Mouse (Mus musculus): Measurements from ENCODE around the gene Gjc3. TPM values are rescaled to one million over a fixed set of nuclear protein-coding genes. Genes with fewer than 3 reads are reported as not detected.

The Gjc3 gene
- polyA plus RNA-seq, 1 experiment, result 0.02 TPM

- DNase-seq (ENCODE audit: low read depth in 1 of 2, low spot score in 2 of 2), result no peak
- H3K27ac ChIP-seq (ENCODE audit: insufficient read depth, low read length), result no peak overlapping the region
- H3K4me3 ChIP-seq (ENCODE audit: extremely low read depth, insufficient read depth, insufficient read length), result no peak overlapping the region
- no peaks in the 10 kb centered on the region for H3K4me1 ChIP-seq (ENCODE audit: control insufficient read depth, insufficient read depth, insufficient read length)
- no peaks in the 10 kb centered on the region for H3K27me3 ChIP-seq (ENCODE audit: control insufficient read depth, insufficient read depth, low read length)
- TF ChIP-seq CTCF (IDR thresholded peaks at IDR 0.05; ENCODE audit: extremely low read depth, insufficient read depth, insufficient read length, insufficient replicate concordance) (no peak), POLR2A (IDR thresholded peaks at IDR 0.05; ENCODE audit: low read depth, low read length) (no peak)
- H3K36me3 ChIP-seq (ENCODE audit: control insufficient read depth, insufficient read depth, low read length), result no peaks in the 10 kb centered on the region
Observed at GRCm38 (mm10) chr5:137922171-137922570, 40.7 kb downstream of the Gjc3 start.

GRCm38 (mm10) chr5:137921532-137921931 is 41.4 kb downstream of the Gjc3 start, which contains the start of gene Cyp3a13:
Cyp3a13 (minus strand) TSS chr5:137921619.
- WGBS, result 57% methylated on average over 2 of the region's 2 CpGs
- DNase-seq (ENCODE audit: low read depth in 1 of 2, low spot score in 2 of 2), result no peak
- H3K27ac ChIP-seq (ENCODE audit: insufficient read depth, low read length), result no peak within 1 kb of the TSS
- no peaks in the 10 kb centered on the region for H3K36me3 ChIP-seq (ENCODE audit: control insufficient read depth, insufficient read depth, low read length)
- H3K4me3 ChIP-seq (ENCODE audit: extremely low read depth, insufficient read depth, insufficient read length), result no peak within 1 kb of the TSS
- H3K4me1 ChIP-seq (ENCODE audit: control insufficient read depth, insufficient read depth, insufficient read length), result no peaks in the 10 kb centered on the region
- TF ChIP-seq POLR2A (IDR thresholded peaks at IDR 0.05; ENCODE audit: low read depth, low read length) (no peak), CTCF (IDR thresholded peaks at IDR 0.05; ENCODE audit: extremely low read depth, insufficient read depth, insufficient read length, insufficient replicate concordance) (no peak)
- no peaks in the 10 kb centered on the region for H3K27me3 ChIP-seq (ENCODE audit: control insufficient read depth, insufficient read depth, low read length)

GRCm38 (mm10) chr5:137915550-137915949 is 47.3 kb downstream of the Gjc3 start:
- H3K4me1 ChIP-seq (ENCODE audit: control insufficient read depth, insufficient read depth, insufficient read length), result no peaks in the 10 kb centered on the region
- DNase-seq (ENCODE audit: low read depth in 1 of 2, low spot score in 2 of 2), result no peak
- TF ChIP-seq POLR2A (IDR thresholded peaks at IDR 0.05; ENCODE audit: low read depth, low read length), result no peak

GRCm38 (mm10) chr5:137914508-137914907 is 48.4 kb downstream of the Gjc3 start:
- Histone ChIP-seq H3K27me3 (ENCODE audit: control insufficient read depth, insufficient read depth, low read length) (no peaks in the 10 kb centered on the region), H3K36me3 (ENCODE audit: control insufficient read depth, insufficient read depth, low read length) (no peaks in the 10 kb centered on the region), H3K4me1 (ENCODE audit: control insufficient read depth, insufficient read depth, insufficient read length) (no peaks in the 10 kb centered on the region), H3K4me3 (ENCODE audit: extremely low read depth, insufficient read depth, insufficient read length) (no peak overlapping the region), H3K27ac (ENCODE audit: insufficient read depth, low read length) (no peak overlapping the region)
- TF ChIP-seq CTCF (IDR thresholded peaks at IDR 0.05; ENCODE audit: extremely low read depth, insufficient read depth, insufficient read length, insufficient replicate concordance), result no peak
- no peak for TF ChIP-seq POLR2A (IDR thresholded peaks at IDR 0.05; ENCODE audit: low read depth, low read length)
- DNase-seq (ENCODE audit: low read depth in 1 of 2, low spot score in 2 of 2), result no peak

More at GRCm38 (mm10) chr5:137915550-137915949, 47.3 kb downstream of the Gjc3 start:
- 74% methylated on average over 6 of the region's 6 CpGs for WGBS
- H3K27me3 ChIP-seq (ENCODE audit: control insufficient read depth, insufficient read depth, low read length), result no peaks in the 10 kb centered on the region
- H3K4me3 ChIP-seq (ENCODE audit: extremely low read depth, insufficient read depth, insufficient read length), result no peak overlapping the region
- H3K36me3 ChIP-seq (ENCODE audit: control insufficient read depth, insufficient read depth, low read length), result no peaks in the 10 kb centered on the region
- no peak overlapping the region for H3K27ac ChIP-seq (ENCODE audit: insufficient read depth, low read length)

GRCm38 (mm10) chr5:137909564-137910262 is 53.2 kb downstream of the Gjc3 start:
- WGBS, result 87% methylated on average over 3 of the region's 3 CpGs
- DNase-seq (ENCODE audit: low read depth in 1 of 2, low spot score in 2 of 2), result no peak
- Histone ChIP-seq H3K36me3 (ENCODE audit: control insufficient read depth, insufficient read depth, low read length) (no peaks in the 10 kb centered on the region), H3K4me1 (ENCODE audit: control insufficient read depth, insufficient read depth, insufficient read length) (no peaks in the 10 kb centered on the region), H3K4me3 (ENCODE audit: extremely low read depth, insufficient read depth, insufficient read length) (no peak overlapping the region), H3K27ac (ENCODE audit: insufficient read depth, low read length) (no peak overlapping the region), H3K27me3 (ENCODE audit: control insufficient read depth, insufficient read depth, low read length) (no peaks in the 10 kb centered on the region)
- TF ChIP-seq CTCF (IDR thresholded peaks at IDR 0.05; ENCODE audit: extremely low read depth, insufficient read depth, insufficient read length, insufficient replicate concordance) (no peak), POLR2A (IDR thresholded peaks at IDR 0.05; ENCODE audit: low read depth, low read length) (no peak)

Other genes starting within 250 kb of the Gjc3 start
- 1.2 and 1.9 TPM in 2 replicates for gene Nyap1, start 221.5 kb downstream of the Gjc3 start, polyA plus RNA-seq (2012; rRNA removed)
- 133 and 180 TPM in 2 replicates for gene Tsc22d4, start 217.4 kb downstream of the Gjc3 start, polyA plus RNA-seq (2012; rRNA removed)
- gene Ppp1r35, start 184.2 kb downstream of the Gjc3 start, polyA plus RNA-seq (2012; rRNA removed), result 43.9 and 55.3 TPM in 2 replicates
- gene Mepce, start 175.4 kb downstream of the Gjc3 start, polyA plus RNA-seq (2012; rRNA removed), result 36.9 and 44.4 TPM in 2 replicates
- 1.6 and 2.4 TPM in 2 replicates for gene Zcwpw1, start 175.3 kb downstream of the Gjc3 start, polyA plus RNA-seq (2012; rRNA removed)
- gene Pilra, start 126.8 kb downstream of the Gjc3 start, polyA plus RNA-seq (2012; rRNA removed), result 22.5 and 41.5 TPM in 2 replicates
- 22.8 and 40.7 TPM in 2 replicates for gene Pilrb1, start 105.0 kb downstream of the Gjc3 start, polyA plus RNA-seq (2012; rRNA removed)
- 28.8 and 47.8 TPM in 2 replicates for gene Pilrb2, start 91.3 kb downstream of the Gjc3 start, polyA plus RNA-seq (2012; rRNA removed)
- gene Cyp3a13, start 41.5 kb downstream of the Gjc3 start, polyA plus RNA-seq (2012; rRNA removed), result not detected in 2 replicates
- gene Azgp1, start 18.4 kb upstream of the Gjc3 start, polyA plus RNA-seq (2012; rRNA removed), result not detected in 2 replicates
- not detected in 2 replicates for gene Smok3a, start 58.2 kb upstream of the Gjc3 start, polyA plus RNA-seq (2012; rRNA removed)
- not detected in 2 replicates for gene Smok3b, start 58.3 kb upstream of the Gjc3 start, polyA plus RNA-seq (2012; rRNA removed)
- not detected in 2 replicates for gene Smok3c, start 90.1 kb upstream of the Gjc3 start, polyA plus RNA-seq (2012; rRNA removed)
- gene Zkscan1, start 122.0 kb upstream of the Gjc3 start, polyA plus RNA-seq (2012; rRNA removed), result 1.6 and 1.8 TPM in 2 replicates
- 3.3 and 3.7 TPM in 2 replicates for gene Zscan21, start 153.8 kb upstream of the Gjc3 start, polyA plus RNA-seq (2012; rRNA removed)
- 1.1 and 3.5 TPM in 2 replicates for gene Zfp113, start 192.6 kb upstream of the Gjc3 start, polyA plus RNA-seq (2012; rRNA removed)
- gene Cops6, start 198.0 kb upstream of the Gjc3 start, polyA plus RNA-seq (2012; rRNA removed), result 34.3 and 38.1 TPM in 2 replicates
- gene Ap4m1, start 208.9 kb upstream of the Gjc3 start, polyA plus RNA-seq (2012; rRNA removed), result 20.2 and 22.6 TPM in 2 replicates
- 35.7 and 51.0 TPM in 2 replicates for gene Mcm7, start 209.3 kb upstream of the Gjc3 start, polyA plus RNA-seq (2012; rRNA removed)
- 38.6 and 50.6 TPM in 2 replicates for gene Taf6, start 224.4 kb upstream of the Gjc3 start, polyA plus RNA-seq (2012; rRNA removed)
- gene Cnpy4, start 224.4 kb upstream of the Gjc3 start, polyA plus RNA-seq (2012; rRNA removed), result 2.9 and 4.3 TPM in 2 replicates
- 2.6 and 4.0 TPM in 2 replicates for gene Mblac1, start 231.2 kb upstream of the Gjc3 start, polyA plus RNA-seq (2012; rRNA removed)